Comparison of ENCODE assay signal across 8 mouse cellular contexts in the genomic region with DNA sequence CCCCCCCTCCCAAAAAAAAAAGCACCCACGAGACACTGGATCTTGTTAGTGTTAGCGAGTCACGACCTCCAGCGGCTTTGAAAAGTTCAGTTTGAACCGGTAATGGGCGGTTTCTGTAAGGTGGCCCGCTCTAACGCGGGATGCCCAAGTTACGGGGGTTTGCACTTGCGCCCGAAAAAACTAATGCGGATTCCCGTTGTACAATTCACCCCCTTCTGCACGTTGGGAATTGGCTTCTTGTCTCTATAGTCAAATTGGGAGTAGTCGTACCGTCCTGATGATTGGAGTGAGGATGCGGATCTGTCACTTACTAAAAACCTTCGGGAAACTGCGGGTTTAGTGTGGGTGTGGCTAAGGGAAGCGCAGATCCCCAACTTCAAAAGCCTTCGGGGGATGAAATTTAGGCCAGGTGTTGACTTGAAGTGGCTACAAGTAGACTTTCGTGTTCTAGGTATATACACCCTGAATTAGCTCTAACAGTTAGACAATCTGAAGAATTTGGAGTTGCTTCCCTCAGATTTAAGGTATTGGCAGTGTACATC. TPM values are rescaled to one million over a fixed set of nuclear protein-coding genes. Genes with fewer than 3 reads are reported as not detected.
DNase-seq lines count a peak whose midpoint lies in the region; ATAC-seq and TF ChIP-seq lines count a peak whose summit lies in the region.

No protein-coding gene starts in this region.

- H3K36me3 ChIP-seq in heart, embryonic 12.5 days = peaks cover 16% of the 10 kb centered on the region
- peaks cover 5% of the 10 kb centered on the region for H3K36me3 ChIP-seq in ES-E14 (ENCODE audit: control insufficient read depth, insufficient read depth, low read length, poor library complexity, severe bottlenecking)
- peaks cover 23% of the 10 kb centered on the region for H3K36me3 ChIP-seq in embryonic facial prominence, embryonic 12.5 days
- peaks cover 4% of the 10 kb centered on the region for H3K36me3 ChIP-seq in hindbrain, postnatal 0 days (ENCODE audit: insufficient read depth, low read length)
- H3K36me3 ChIP-seq in midbrain, embryonic 10.5 days = peaks cover 37% of the 10 kb centered on the region

- intact Hi-C loops in gastrocnemius, postnatal 14 days (cut with DNase I; ENCODE audit: low total_unique reads) = no loop called here

- peak overlapping the region; percentile 95 for H3K27ac ChIP-seq in heart, embryonic 12.5 days (ENCODE audit: poor library complexity, severe bottlenecking)
- H3K27ac ChIP-seq in ES-E14 (ENCODE audit: insufficient read depth, low read depth, low read length, poor library complexity, severe bottlenecking) = no peak overlapping the region
- peak overlapping the region; percentile 92; the same call in 1 of the 2 replicates for H3K27ac ChIP-seq in embryonic facial prominence, embryonic 12.5 days
- H3K27ac ChIP-seq in hindbrain, postnatal 0 days = peak overlapping the region; percentile 97
- peak overlapping the region; percentile 96 for H3K27ac ChIP-seq in midbrain, embryonic 10.5 days (replicated peaks)

- no peak; the same call in 1 of the 2 replicates for ATAC-seq in heart, embryonic 12.5 days (ENCODE audit: insufficient number of reproducible peaks, low FRiP score)
- ATAC-seq in embryonic facial prominence, embryonic 12.5 days (ENCODE audit: insufficient number of reproducible peaks, insufficient read depth, low FRiP score, low TSS enrichment) = peak; percentile 18; the same call in 1 of the 2 replicates
- ATAC-seq in hindbrain, postnatal 0 days = peak; percentile 19

- 1% methylated on average over 23 of the region's 23 CpGs for WGBS in heart, embryonic 12.5 days
- 1% methylated on average over 23 of the region's 23 CpGs for WGBS in embryonic facial prominence, embryonic 12.5 days
- WGBS in hindbrain, postnatal 0 days = 2% methylated on average over 23 of the region's 23 CpGs
- WGBS in midbrain, embryonic 10.5 days = 3% methylated on average over 23 of the region's 23 CpGs

- H3K4me3 ChIP-seq in heart, embryonic 12.5 days = peak overlapping the region; percentile 93
- H3K4me3 ChIP-seq in ES-E14 (ENCODE audit: insufficient read depth in 1 of 2, low read depth in 1 of 2, low read length in 2 of 2, poor library complexity in 1 of 2, severe bottlenecking in 1 of 2) = peak overlapping the region; percentile 90 to 92
- peak overlapping the region; percentile 91 for H3K4me3 ChIP-seq in embryonic facial prominence, embryonic 12.5 days
- peak overlapping the region; percentile 99 for H3K4me3 ChIP-seq in hindbrain, postnatal 0 days (ENCODE audit: low read length)
- H3K4me3 ChIP-seq in midbrain, embryonic 10.5 days = peak overlapping the region; percentile 96

- no peak for DNase-seq in heart, adult 11 months
- peak; percentile 44 for DNase-seq in ES-E14 (ENCODE audit: low read depth, low spot score)
- peak; percentile 47 for DNase-seq in hindbrain, postnatal 0 days (ENCODE audit: low spot score)
- DNase-seq in midbrain, embryonic 10.5 days (ENCODE audit: low spot score) = peak; percentile 60
- peak; percentile 47 for DNase-seq in testis, postnatal 10 days (ENCODE audit: low spot score)
- no peak for DNase-seq in gastrocnemius, postnatal 14 days

- in situ Hi-C loops in ES-E14 (cut with MboI; ENCODE audit: low sequenced_read_pairs in 2 of 2, unreplicated experiment in 2 of 2) = no loop called here

- H3K4me1 ChIP-seq in heart, embryonic 12.5 days (replicated peaks) = peaks cover 5% of the 10 kb centered on the region
- peaks cover 0 to 5% of the 10 kb centered on the region in 2 experiments; a peak in 1 of 4 replicates for H3K4me1 ChIP-seq in ES-E14 (ENCODE audit: control insufficient read depth in 2 of 2, insufficient read depth in 2 of 2, low read length in 2 of 2, poor library complexity in 1 of 2)
- no peaks in the 10 kb centered on the region for H3K4me1 ChIP-seq in embryonic facial prominence, embryonic 12.5 days
- H3K4me1 ChIP-seq in hindbrain, postnatal 0 days (ENCODE audit: insufficient read depth, low read length) = peaks cover 3% of the 10 kb centered on the region; the same call in 1 of the 2 replicates
- H3K4me1 ChIP-seq in midbrain, embryonic 10.5 days = peaks cover 11% of the 10 kb centered on the region

- H3K4me2 ChIP-seq in heart, embryonic 12.5 days = peak overlapping the region; percentile 89
- H3K4me2 ChIP-seq in embryonic facial prominence, embryonic 12.5 days (replicated peaks) = peak overlapping the region; percentile 71
- peak overlapping the region; percentile 94 for H3K4me2 ChIP-seq in hindbrain, postnatal 0 days (ENCODE audit: low read depth, low read length)

- H3K9ac ChIP-seq in heart, embryonic 12.5 days = peak overlapping the region; percentile 97
- H3K9ac ChIP-seq in ES-E14 (ENCODE audit: insufficient read depth, low read depth, low read length, poor library complexity, severe bottlenecking) = peak overlapping the region; percentile 92
- peak overlapping the region; percentile 84 for H3K9ac ChIP-seq in embryonic facial prominence, embryonic 12.5 days
- peak overlapping the region; percentile 91 for H3K9ac ChIP-seq in hindbrain, postnatal 0 days (replicated peaks; ENCODE audit: low read length)

- TF ChIP-seq CTCF in hindbrain, postnatal 0 days (IDR thresholded peaks at IDR 0.05; ENCODE audit: low read depth) = no peak

- no peaks in the 10 kb centered on the region for H3K9me3 ChIP-seq in heart, embryonic 12.5 days (replicated peaks)
- H3K9me3 ChIP-seq in ES-E14 (ENCODE audit: control insufficient read depth, insufficient read depth, low read depth, low read length) = no peaks in the 10 kb centered on the region
- H3K9me3 ChIP-seq in embryonic facial prominence, embryonic 12.5 days = no peaks in the 10 kb centered on the region
- no peaks in the 10 kb centered on the region for H3K9me3 ChIP-seq in hindbrain, postnatal 0 days (ENCODE audit: low read length)
- no peaks in the 10 kb centered on the region for H3K9me3 ChIP-seq in midbrain, embryonic 10.5 days (replicated peaks)

- no peaks in the 10 kb centered on the region for H3K27me3 ChIP-seq in heart, embryonic 12.5 days (replicated peaks)
- H3K27me3 ChIP-seq in embryonic facial prominence, embryonic 12.5 days = no peaks in the 10 kb centered on the region
- no peaks in the 10 kb centered on the region for H3K27me3 ChIP-seq in hindbrain, postnatal 0 days (ENCODE audit: insufficient read depth, low read length)
- no peaks in the 10 kb centered on the region for H3K27me3 ChIP-seq in midbrain, embryonic 10.5 days (ENCODE audit: low read depth, poor library complexity, severe bottlenecking)

TF ChIP-seq in ES-E14, 5 proteins besides CTCF, POLR2A, EP300 and RAD21:
- TF ChIP-seq CHD2 (IDR thresholded peaks at IDR 0.05; ENCODE audit: low read depth, low read length) = 0 out of 2 replicates have a peak, but pooled peaks have one; percentile 3
- TF ChIP-seq ZNF384 (IDR thresholded peaks at IDR 0.05; ENCODE audit: low read depth, low read length) = peak; percentile 26; the same call in 1 of the 2 replicates
- no peak for TF ChIP-seq MAFK (IDR thresholded peaks at IDR 0.05; ENCODE audit: insufficient read depth, low read depth, low read length)
- no peak; the same call in 1 of the 2 replicates for TF ChIP-seq HCFC1 (IDR thresholded peaks at IDR 0.05; ENCODE audit: borderline replicate concordance, insufficient read depth, low read length)

RNA-seq across cellular contexts. Expression of a gene that starts 0.8 kb away (rescaled TPM):
- 54.9 and 56.8 TPM in 2 replicates for polyA plus RNA-seq in heart, embryonic 12.5 days (2016; fragmentation: Nextera tagmentation; extraction: Ambion mirVana)
- 31.6 and 44.1 TPM in 2 replicates for total RNA-seq in ES-E14 (2012; rRNA removed)
- 82.5 and 91.6 TPM in 2 replicates for polyA plus RNA-seq in embryonic facial prominence, embryonic 12.5 days (2016; fragmentation: Nextera tagmentation; extraction: Ambion mirVana)
- total RNA-seq in hindbrain, postnatal 0 days (2014; rRNA removed) = 14.5 and 19.1 TPM in 2 replicates
- 62.1 and 63.3 TPM in 2 replicates for polyA plus RNA-seq in hindbrain, postnatal 0 days (2015; fragmentation: Nextera tagmentation; extraction: Ambion mirVana)
- 95.2 and 97.2 TPM in 2 replicates for polyA plus RNA-seq in midbrain, embryonic 10.5 days (2016; fragmentation: Nextera tagmentation; extraction: Ambion mirVana)
- 10 to 100 TPM; 15.6 to 16.6 TPM for total RNA-seq in gastrocnemius, postnatal 14 days (2021)

RNA-seq across cellular contexts. Expression of a gene that starts 17.2 kb away (rescaled TPM):
- polyA plus RNA-seq in heart, embryonic 12.5 days (2016; fragmentation: Nextera tagmentation; extraction: Ambion mirVana) = 0.10 and 0.19 TPM in 2 replicates
- total RNA-seq in ES-E14 (2012; rRNA removed) = not detected in 2 replicates
- polyA plus RNA-seq in embryonic facial prominence, embryonic 12.5 days (2016; fragmentation: Nextera tagmentation; extraction: Ambion mirVana) = 0.10 TPM in 1 of 2 replicates, not detected in the other
- 0.21 and 0.43 TPM in 2 replicates for total RNA-seq in hindbrain, postnatal 0 days (2014; rRNA removed)
- polyA plus RNA-seq in hindbrain, postnatal 0 days (2015; fragmentation: Nextera tagmentation; extraction: Ambion mirVana) = 0.23 and 0.24 TPM in 2 replicates
- polyA plus RNA-seq in midbrain, embryonic 10.5 days (2016; fragmentation: Nextera tagmentation; extraction: Ambion mirVana) = 0.04 and 0.14 TPM in 2 replicates
- not detected for total RNA-seq in gastrocnemius, postnatal 14 days (2021)

RNA-seq across cellular contexts. Expression of a gene that starts 41.2 kb away (rescaled TPM):
- not detected in 2 replicates for polyA plus RNA-seq in heart, embryonic 12.5 days (2016; fragmentation: Nextera tagmentation; extraction: Ambion mirVana)
- not detected in 2 replicates for total RNA-seq in ES-E14 (2012; rRNA removed)
- not detected in 2 replicates for polyA plus RNA-seq in embryonic facial prominence, embryonic 12.5 days (2016; fragmentation: Nextera tagmentation; extraction: Ambion mirVana)
- not detected in 2 replicates for total RNA-seq in hindbrain, postnatal 0 days (2014; rRNA removed)
- not detected in 2 replicates for polyA plus RNA-seq in hindbrain, postnatal 0 days (2015; fragmentation: Nextera tagmentation; extraction: Ambion mirVana)
- polyA plus RNA-seq in midbrain, embryonic 10.5 days (2016; fragmentation: Nextera tagmentation; extraction: Ambion mirVana) = not detected in 2 replicates
- total RNA-seq in gastrocnemius, postnatal 14 days (2021) = not detected

RNA-seq across cellular contexts. Expression of a gene that starts 48.2 kb away (rescaled TPM):
- not detected in 2 replicates for polyA plus RNA-seq in heart, embryonic 12.5 days (2016; fragmentation: Nextera tagmentation; extraction: Ambion mirVana)
- not detected in 2 replicates for total RNA-seq in ES-E14 (2012; rRNA removed)
- polyA plus RNA-seq in embryonic facial prominence, embryonic 12.5 days (2016; fragmentation: Nextera tagmentation; extraction: Ambion mirVana) = 0.14 TPM in 1 of 2 replicates, not detected in the other
- not detected in 2 replicates for total RNA-seq in hindbrain, postnatal 0 days (2014; rRNA removed)
- polyA plus RNA-seq in hindbrain, postnatal 0 days (2015; fragmentation: Nextera tagmentation; extraction: Ambion mirVana) = 0.04 TPM in 1 of 2 replicates, not detected in the other
- polyA plus RNA-seq in midbrain, embryonic 10.5 days (2016; fragmentation: Nextera tagmentation; extraction: Ambion mirVana) = 0.04 TPM in 1 of 2 replicates, not detected in the other
- total RNA-seq in gastrocnemius, postnatal 14 days (2021) = under 1 TPM; 0.08 to 0.20 TPM

Comparison
In these comparisons a context has a peak if more than half of its experiments do, and no peak if none do; other contexts are left out.
1. DNase-seq: peak in ES-E14 (single experiment), hindbrain, postnatal 0 days (single experiment), midbrain, embryonic 10.5 days (single experiment) and testis, postnatal 10 days (single experiment); none in heart, adult 11 months (single experiment) and gastrocnemius, postnatal 14 days (single experiment).
2. Peak in every context shown above with its lines, with median percentiles within 50 percentile points of each other: H3K4me2 ChIP-seq, H3K4me3 ChIP-seq and H3K9ac ChIP-seq.